Mouse (Mus musculus): ENCODE data around the gene Lyplal1. TPM values are rescaled to one million over a fixed set of nuclear protein-coding genes. Genes with fewer than 3 reads are reported as not detected.

Lyplal1 gene
- total and polyA plus RNA-seq, 3 experiments, result not detected

DNA sequence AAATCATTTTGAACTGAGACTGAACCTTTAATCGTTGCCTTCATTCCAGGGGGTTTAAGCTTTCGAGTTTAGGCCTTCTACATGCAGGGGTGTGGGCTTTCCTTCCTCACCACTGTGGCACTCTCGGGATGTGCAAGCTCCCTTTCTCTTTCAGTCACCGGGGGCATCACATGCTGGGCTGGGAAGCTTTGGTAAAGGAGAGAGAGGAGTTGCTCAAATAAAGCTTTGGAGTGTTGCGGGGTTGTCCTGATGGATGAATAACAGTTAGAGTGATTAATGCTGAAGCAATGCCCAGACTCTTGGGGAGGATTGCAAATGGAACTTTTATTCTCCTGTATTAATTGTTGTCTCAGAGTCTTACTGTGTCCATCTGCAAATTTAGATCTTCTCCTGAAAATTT lies 2.7 kb upstream of the Lyplal1 start:
- H3K36me3 ChIP-seq (replicated peaks), result no peaks in the 10 kb centered on the region
- TF ChIP-seq TAL1 (conservative IDR thresholded peaks at IDR 0.05; ENCODE audit: low read depth, low read length), result no peak
- TF ChIP-seq CTCF (IDR thresholded peaks at IDR 0.05; ENCODE audit: low read depth, low read length), result no peak
- TF ChIP-seq POLR2AphosphoS5 (IDR thresholded peaks at IDR 0.05; ENCODE audit: insufficient replicate concordance, low read depth, low read length), result no peak
- TF ChIP-seq GATA1 (IDR thresholded peaks at IDR 0.05; ENCODE audit: borderline replicate concordance, low read length), result no peak
- TF ChIP-seq GATA2 (IDR thresholded peaks at IDR 0.05; ENCODE audit: borderline replicate concordance, low read depth, low read length), result no peak
- ATAC-seq (ENCODE audit: extremely low read depth, insufficient number of reproducible peaks, low FRiP score, poor library complexity, severe bottlenecking) (no peak), DNase-seq (ENCODE audit: low spot score) (no peak)
- H3K4me1 ChIP-seq (ENCODE audit: insufficient read depth, low read depth, low read length), result no peaks in the 10 kb centered on the region
- no peaks in the 10 kb centered on the region for H3K27me3 ChIP-seq (ENCODE audit: insufficient read depth, low read length)
- H3K4me3 ChIP-seq (ENCODE audit: low read depth, low read length), result no peak overlapping the region
- H3K9me3 ChIP-seq (replicated peaks), result peaks cover 21% of the 10 kb centered on the region

DNA sequence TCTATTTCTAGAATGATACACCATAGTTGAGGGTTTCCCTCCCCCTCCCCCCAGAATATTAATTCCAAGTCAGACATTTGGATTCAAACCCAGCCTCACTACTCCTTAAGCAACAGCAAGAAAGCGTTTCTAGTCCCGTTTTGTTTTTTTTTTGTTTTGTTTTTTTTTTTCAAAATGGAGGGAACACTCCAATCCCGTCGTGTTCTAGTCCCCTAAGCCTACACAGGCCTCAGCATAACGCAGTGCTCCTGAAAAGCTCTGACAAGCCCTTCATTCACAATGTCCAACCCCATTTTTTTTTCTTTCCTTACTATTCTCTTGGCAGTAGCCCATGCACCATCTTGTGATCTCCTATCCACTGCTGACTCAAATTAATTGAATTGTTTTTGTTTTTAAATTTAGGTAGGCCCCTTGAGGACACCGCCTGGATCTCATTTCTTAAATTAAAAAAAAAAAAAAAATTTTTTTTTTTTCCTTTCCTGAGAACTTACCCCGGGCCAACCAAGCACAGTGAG lies 967 bp downstream of the Lyplal1 start:
- no peak overlapping the region for H3K4me3 ChIP-seq (ENCODE audit: low read depth, low read length)
- no peaks in the 10 kb centered on the region for H3K27me3 ChIP-seq (ENCODE audit: insufficient read depth, low read length)
- ATAC-seq (ENCODE audit: extremely low read depth, insufficient number of reproducible peaks, low FRiP score, poor library complexity, severe bottlenecking) (no peak), DNase-seq (ENCODE audit: low spot score) (no peak)
- H3K36me3 ChIP-seq (replicated peaks), result no peaks in the 10 kb centered on the region
- TF ChIP-seq GATA2 (IDR thresholded peaks at IDR 0.05; ENCODE audit: borderline replicate concordance, low read depth, low read length), result no peak
- TF ChIP-seq POLR2AphosphoS5 (IDR thresholded peaks at IDR 0.05; ENCODE audit: insufficient replicate concordance, low read depth, low read length), result no peak
- TF ChIP-seq TAL1 (conservative IDR thresholded peaks at IDR 0.05; ENCODE audit: low read depth, low read length), result no peak
- no peak for TF ChIP-seq CTCF (IDR thresholded peaks at IDR 0.05; ENCODE audit: low read depth, low read length)
- TF ChIP-seq GATA1 (IDR thresholded peaks at IDR 0.05; ENCODE audit: borderline replicate concordance, low read length), result no peak
- no peaks in the 10 kb centered on the region for H3K4me1 ChIP-seq (ENCODE audit: insufficient read depth, low read depth, low read length)
- H3K9me3 ChIP-seq (replicated peaks), result peaks cover 22% of the 10 kb centered on the region

DNA sequence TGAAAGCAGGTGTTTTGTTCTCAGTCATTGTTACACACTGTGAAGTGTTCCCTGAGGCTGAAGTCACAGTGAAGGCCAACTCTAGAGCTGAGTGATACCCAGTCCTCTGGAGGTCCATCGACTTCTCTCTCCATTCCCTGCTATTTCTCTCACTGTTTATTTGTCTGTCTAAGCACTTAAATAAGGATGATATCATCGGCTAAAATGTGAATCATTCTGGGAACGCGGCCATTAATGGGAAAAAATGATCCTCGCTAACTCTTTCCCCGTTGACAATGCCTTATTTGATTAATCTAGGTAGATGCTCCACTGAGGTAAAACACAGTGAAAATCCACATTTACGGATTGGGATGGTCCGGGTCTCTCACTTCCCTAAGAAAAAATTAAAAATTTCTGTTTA lies 14.8 kb downstream of the Lyplal1 start:
- no peak overlapping the region for H3K4me3 ChIP-seq (ENCODE audit: low read depth, low read length)
- DNase-seq (ENCODE audit: low spot score) (no peak), ATAC-seq (ENCODE audit: extremely low read depth, insufficient number of reproducible peaks, low FRiP score, poor library complexity, severe bottlenecking) (no peak)
- no peaks in the 10 kb centered on the region for H3K4me1 ChIP-seq (ENCODE audit: insufficient read depth, low read depth, low read length)
- H3K27me3 ChIP-seq (ENCODE audit: insufficient read depth, low read length), result no peaks in the 10 kb centered on the region
- TF ChIP-seq GATA1 (IDR thresholded peaks at IDR 0.05; ENCODE audit: borderline replicate concordance, low read length) (no peak), GATA2 (IDR thresholded peaks at IDR 0.05; ENCODE audit: borderline replicate concordance, low read depth, low read length) (no peak), CTCF (IDR thresholded peaks at IDR 0.05; ENCODE audit: low read depth, low read length) (no peak), POLR2AphosphoS5 (IDR thresholded peaks at IDR 0.05; ENCODE audit: insufficient replicate concordance, low read depth, low read length) (no peak), TAL1 (conservative IDR thresholded peaks at IDR 0.05; ENCODE audit: low read depth, low read length) (no peak)
- H3K9me3 ChIP-seq (replicated peaks), result peaks cover 20% of the 10 kb centered on the region
- no peaks in the 10 kb centered on the region for H3K36me3 ChIP-seq (replicated peaks)

DNA sequence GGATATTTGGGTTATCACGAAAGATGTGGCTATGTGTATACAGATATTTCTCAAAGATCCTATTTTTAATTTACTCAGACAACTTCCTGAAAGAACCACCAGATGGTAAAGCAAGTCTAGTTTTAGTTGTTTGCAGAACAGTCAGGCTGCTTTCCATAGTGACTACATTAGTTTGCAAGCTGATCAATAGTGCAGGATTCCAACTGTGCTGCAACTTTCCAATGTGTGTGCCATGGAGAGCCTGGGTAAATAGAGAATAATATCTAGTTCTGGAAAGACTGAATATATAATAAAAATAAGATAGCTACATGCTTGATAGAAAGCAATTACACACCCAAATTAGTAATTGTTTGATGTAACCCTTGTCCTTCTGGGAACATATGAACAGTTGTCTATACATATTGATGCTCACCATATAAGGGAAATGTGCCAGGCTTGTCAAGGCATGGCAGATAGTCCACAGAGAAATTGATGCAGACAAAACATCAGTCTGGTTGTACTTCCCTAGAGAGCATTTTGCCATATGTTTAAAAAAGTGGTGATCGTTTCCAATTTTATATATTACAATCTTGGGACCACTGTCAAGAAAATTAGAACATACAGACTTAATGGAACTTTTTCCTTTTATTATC lies 50.7 kb downstream of the Lyplal1 start:
- Histone ChIP-seq H3K36me3 (replicated peaks) (no peaks in the 10 kb centered on the region), H3K4me3 (ENCODE audit: low read depth, low read length) (no peak overlapping the region), H3K4me1 (ENCODE audit: insufficient read depth, low read depth, low read length) (no peaks in the 10 kb centered on the region), H3K27me3 (ENCODE audit: insufficient read depth, low read length) (no peaks in the 10 kb centered on the region), H3K9me3 (replicated peaks) (peaks cover 2% of the 10 kb centered on the region; the same call in 1 of the 2 replicates)
- TF ChIP-seq GATA1 (IDR thresholded peaks at IDR 0.05; ENCODE audit: borderline replicate concordance, low read length) (no peak), CTCF (IDR thresholded peaks at IDR 0.05; ENCODE audit: low read depth, low read length) (no peak), GATA2 (IDR thresholded peaks at IDR 0.05; ENCODE audit: borderline replicate concordance, low read depth, low read length) (no peak), TAL1 (conservative IDR thresholded peaks at IDR 0.05; ENCODE audit: low read depth, low read length) (no peak), POLR2AphosphoS5 (IDR thresholded peaks at IDR 0.05; ENCODE audit: insufficient replicate concordance, low read depth, low read length) (no peak)
- ATAC-seq (ENCODE audit: extremely low read depth, insufficient number of reproducible peaks, low FRiP score, poor library complexity, severe bottlenecking) (no peak), DNase-seq (ENCODE audit: low spot score) (no peak)

DNA sequence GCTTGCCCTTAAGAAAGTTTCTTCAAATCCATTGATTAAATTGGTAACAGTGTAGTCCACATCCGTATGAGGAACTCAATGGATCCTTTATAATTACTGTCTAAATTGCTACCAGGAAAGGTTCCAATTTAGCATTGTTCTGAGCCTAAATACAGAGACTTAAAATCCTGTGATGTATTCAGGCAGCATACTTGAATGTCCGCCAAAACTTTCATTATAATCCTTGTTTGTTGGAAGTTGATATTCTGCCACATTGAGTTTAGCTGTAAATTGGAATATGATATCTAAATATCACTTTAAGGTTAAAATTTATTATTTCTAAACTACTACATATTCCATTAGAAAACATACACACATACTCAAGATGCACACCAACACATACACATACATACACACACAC lies 57.1 kb downstream of the Lyplal1 start:
- peaks cover 11% of the 10 kb centered on the region for H3K9me3 ChIP-seq (replicated peaks)
- TF ChIP-seq POLR2AphosphoS5 (IDR thresholded peaks at IDR 0.05; ENCODE audit: insufficient replicate concordance, low read depth, low read length) (no peak), CTCF (IDR thresholded peaks at IDR 0.05; ENCODE audit: low read depth, low read length) (no peak), GATA2 (IDR thresholded peaks at IDR 0.05; ENCODE audit: borderline replicate concordance, low read depth, low read length) (no peak), TAL1 (conservative IDR thresholded peaks at IDR 0.05; ENCODE audit: low read depth, low read length) (no peak), GATA1 (IDR thresholded peaks at IDR 0.05; ENCODE audit: borderline replicate concordance, low read length) (no peak)

DNA sequence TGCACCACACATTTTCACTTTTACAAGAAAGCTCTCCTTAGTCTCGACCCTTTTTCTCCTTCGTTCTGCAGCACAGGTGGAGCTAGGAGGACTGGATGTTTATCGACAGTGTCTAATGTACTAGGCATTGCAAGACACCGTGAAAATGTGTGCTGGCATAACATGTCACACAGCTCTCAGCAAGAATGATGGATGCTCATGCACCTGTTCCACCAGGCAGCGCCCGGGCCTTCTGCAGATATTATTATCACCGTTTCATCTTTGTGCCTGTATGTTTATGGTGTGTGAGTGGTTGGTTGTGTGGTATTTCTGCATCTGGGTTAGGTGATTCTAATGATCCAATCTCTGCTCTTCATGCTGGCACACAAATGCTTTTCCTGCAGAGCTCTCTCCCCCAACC lies 62.9 kb downstream of the Lyplal1 start:
- H3K4me3 ChIP-seq (ENCODE audit: low read depth, low read length), result no peak overlapping the region
- no peak for ATAC-seq (ENCODE audit: extremely low read depth, insufficient number of reproducible peaks, low FRiP score, poor library complexity, severe bottlenecking)
- H3K4me1 ChIP-seq (ENCODE audit: insufficient read depth, low read depth, low read length), result no peaks in the 10 kb centered on the region
- H3K27me3 ChIP-seq (ENCODE audit: insufficient read depth, low read length), result no peaks in the 10 kb centered on the region
- peaks cover 18% of the 10 kb centered on the region for H3K9me3 ChIP-seq (replicated peaks)
- DNase-seq (ENCODE audit: low spot score), result no peak
- TF ChIP-seq POLR2AphosphoS5 (IDR thresholded peaks at IDR 0.05; ENCODE audit: insufficient replicate concordance, low read depth, low read length) (no peak), CTCF (IDR thresholded peaks at IDR 0.05; ENCODE audit: low read depth, low read length) (no peak), GATA2 (IDR thresholded peaks at IDR 0.05; ENCODE audit: borderline replicate concordance, low read depth, low read length) (no peak), GATA1 (IDR thresholded peaks at IDR 0.05; ENCODE audit: borderline replicate concordance, low read length) (no peak), TAL1 (conservative IDR thresholded peaks at IDR 0.05; ENCODE audit: low read depth, low read length) (no peak)
- no peaks in the 10 kb centered on the region for H3K36me3 ChIP-seq (replicated peaks)

More for the DNA sequence above, 57.1 kb downstream of the Lyplal1 start:
- Histone ChIP-seq H3K36me3 (replicated peaks) (no peaks in the 10 kb centered on the region), H3K27me3 (ENCODE audit: insufficient read depth, low read length) (no peaks in the 10 kb centered on the region), H3K4me3 (ENCODE audit: low read depth, low read length) (no peak overlapping the region), H3K4me1 (ENCODE audit: insufficient read depth, low read depth, low read length) (no peaks in the 10 kb centered on the region)
- DNase-seq (ENCODE audit: low spot score), result no peak
- ATAC-seq (ENCODE audit: extremely low read depth, insufficient number of reproducible peaks, low FRiP score, poor library complexity, severe bottlenecking), result no peak
